Mouse (Mus musculus) stomach, embryonic 14.5 days (tissue): ENCODE results near the gene Fam166a. TPM values are rescaled to one million over a fixed set of nuclear protein-coding genes. Genes with fewer than 3 reads are reported as not detected.
A peak's percentile ranks its signal among the peaks of the same experiment; 100 is the strongest.

Experiments
- ATAC-seq: fragments of 200-750 bp; cut with Nextera tagmentation; 2 replicates; pipeline ENCODE4 v1.8.0; 2017; ENCODE audit warnings: low read depth, moderate TSS enrichment; ENCODE audit not compliant: insufficient number of reproducible peaks, insufficient read depth, low FRiP score
- H3K27ac ChIP-seq: fragments of 300-500 bp; sonication (generic); 2 replicates; pipeline ENCODE4 v1.5.1; 2014; ENCODE audit warnings: mild to moderate bottlenecking, low read length, moderate library complexity, mixed read lengths
- H3K27me3 ChIP-seq: fragments of 300-500 bp; sonication (generic); 2 replicates; pipeline ENCODE4 v1.6.1; 2014; ENCODE audit warnings: low read length, control low read depth, mixed read lengths; ENCODE audit not compliant: control insufficient read depth, insufficient read depth
- H3K36me3 ChIP-seq: fragments of 300-500 bp; sonication (generic); 2 replicates; pipeline ENCODE4 v1.6.1; 2014; ENCODE audit warnings: mild to moderate bottlenecking, control low read depth, low read length, moderate library complexity, mixed read lengths; ENCODE audit not compliant: control insufficient read depth, insufficient read depth
- H3K4me1 ChIP-seq: fragments of 300-500 bp; sonication (generic); 2 replicates; pipeline ENCODE4 v1.6.1; 2014; ENCODE audit warnings: low read length, control low read depth, mixed read lengths; ENCODE audit not compliant: control insufficient read depth, insufficient read depth
- H3K4me2 ChIP-seq: fragments of 300-500 bp; sonication (generic); replicated peaks from 2 replicates; pipeline ENCODE4 v1.6.1; 2014; ENCODE audit warnings: low read depth, low read length, control low read depth
- H3K4me3 ChIP-seq: fragments of 300-500 bp; sonication (generic); 2 replicates; pipeline ENCODE4 v1.5.1; 2014; ENCODE audit warnings: low read depth, low read length, control low read depth
- H3K9ac ChIP-seq: fragments of 300-500 bp; sonication (generic); replicated peaks from 2 replicates; pipeline ENCODE4 v1.6.1; 2014; ENCODE audit warnings: low read depth, mild to moderate bottlenecking, control low read depth, low read length, moderate library complexity, mixed read lengths
- H3K9me3 ChIP-seq: fragments of 300-500 bp; sonication (generic); 2 replicates; pipeline ENCODE4 v1.6.1; 2016; ENCODE audit warnings: low read depth, low read length, control low read depth; ENCODE audit not compliant: control insufficient read depth
- WGBS: fragments of 180-500 bp; shearing (Covaris S2); extraction: QIAGEN DNeasy Blood & Tissue Kit; methylation state at CpG from one replicate; pipeline ENCODE4 v1.1.7; 2014; 5-methylcytosine and 5-hydroxymethylcytosine counted together
- polyA plus RNA-seq: library from polyadenylated mRNA; unstranded; fragments of >200 nt; fragmentation: Nextera tagmentation; extraction: Ambion mirVana; gene quantifications from 2 replicates; pipeline ENCODE4 v1.2.1, GENCODE M21; 2014

Gene Fam166a
- polyA plus RNA-seq, 1 experiment from 2014 or later = not detected

GRCm38 (mm10) chr2:25181891-25182397 is 36.6 kb upstream of the Fam166a start:
- Histone ChIP-seq H3K27me3 (peaks cover 16% of the 10 kb centered on the region), H3K4me1 (peaks cover 22% of the 10 kb centered on the region), H3K9me3 (no peaks in the 10 kb centered on the region), H3K36me3 (no peaks in the 10 kb centered on the region), H3K9ac (peak overlapping the region; percentile 46), H3K27ac (peak overlapping the region; percentile 53; the same call in 1 of the 2 replicates), H3K4me3 (peak overlapping the region; percentile 52), H3K4me2 (peak overlapping the region; percentile 84)
- no peak for ATAC-seq
- 2% methylated on average over 17 of the region's 17 CpGs for WGBS

GRCm38 (mm10) chr2:25182664-25183063 is 35.9 kb upstream of the Fam166a start:
- H3K4me1 ChIP-seq = peaks cover 15% of the 10 kb centered on the region
- peaks cover 16% of the 10 kb centered on the region for H3K27me3 ChIP-seq
- ATAC-seq = no peak
- no peak overlapping the region for H3K27ac ChIP-seq
- no peaks in the 10 kb centered on the region for H3K36me3 ChIP-seq
- H3K9ac ChIP-seq = no peak overlapping the region
- H3K9me3 ChIP-seq = no peaks in the 10 kb centered on the region
- WGBS = 22% methylated on average over 6 of the region's 6 CpGs
- H3K4me2 ChIP-seq = peak overlapping the region; percentile 22; the same call in 1 of the 2 replicates
- H3K4me3 ChIP-seq = peak overlapping the region; percentile 52

- no peak overlapping the region for H3K27ac ChIP-seq
- peaks cover 16% of the 10 kb centered on the region for H3K27me3 ChIP-seq
- peak overlapping the region; percentile 22; the same call in 1 of the 2 replicates for H3K4me2 ChIP-seq
- H3K9me3 ChIP-seq = no peaks in the 10 kb centered on the region
- H3K9ac ChIP-seq = no peak overlapping the region
- H3K4me1 ChIP-seq = peaks cover 8% of the 10 kb centered on the region; the same call in 1 of the 2 replicates
- ATAC-seq = no peak
- H3K36me3 ChIP-seq = no peaks in the 10 kb centered on the region
- 75% methylated on average over 2 of the region's 2 CpGs for WGBS
- H3K4me3 ChIP-seq = peak overlapping the region; percentile 52; the same call in 1 of the 2 replicates
Measured at GRCm38 (mm10) chr2:25183336-25183735, 35.2 kb upstream of the Fam166a start.

- Histone ChIP-seq H3K4me3 (no peak overlapping the region), H3K4me1 (peaks cover 6% of the 10 kb centered on the region; the same call in 1 of the 2 replicates), H3K27ac (no peak overlapping the region), H3K36me3 (no peaks in the 10 kb centered on the region), H3K27me3 (peaks cover 16% of the 10 kb centered on the region), H3K9me3 (no peaks in the 10 kb centered on the region), H3K9ac (no peak overlapping the region), H3K4me2 (no peak overlapping the region)
- WGBS = 97% methylated on average over 7 of the region's 7 CpGs
- ATAC-seq = no peak
Measured at GRCm38 (mm10) chr2:25184496-25184895, 34.0 kb upstream of the Fam166a start.

- peaks cover 4% of the 10 kb centered on the region; the same call in 1 of the 2 replicates for H3K4me1 ChIP-seq
- WGBS = 1% methylated on average over 64 of the region's 64 CpGs
- peak overlapping the region; percentile 95 for H3K4me2 ChIP-seq
- peak overlapping the region; percentile 45; the same call in 1 of the 2 replicates for H3K27ac ChIP-seq
- H3K4me3 ChIP-seq = peak overlapping the region; percentile 42
- peak overlapping the region; percentile 15 for H3K9ac ChIP-seq
- H3K27me3 ChIP-seq = peaks cover 9% of the 10 kb centered on the region; the same call in 1 of the 2 replicates
- no peaks in the 10 kb centered on the region for H3K9me3 ChIP-seq
- no peaks in the 10 kb centered on the region for H3K36me3 ChIP-seq
- ATAC-seq = peak; percentile 50; the same call in 1 of the 2 replicates
Measured at GRCm38 (mm10) chr2:25185625-25186574, 32.6 kb upstream of the Fam166a start.

- Histone ChIP-seq H3K4me3 (no peak overlapping the region; the same call in 1 of the 2 replicates), H3K4me1 (no peaks in the 10 kb centered on the region), H3K4me2 (peak overlapping the region; percentile 95), H3K27me3 (peaks cover 9% of the 10 kb centered on the region; the same call in 1 of the 2 replicates), H3K9me3 (no peaks in the 10 kb centered on the region), H3K27ac (no peak overlapping the region), H3K36me3 (no peaks in the 10 kb centered on the region), H3K9ac (peak overlapping the region; percentile 15)
- no peak for ATAC-seq
- WGBS = 36% methylated on average over 5 of the region's 5 CpGs
Measured at GRCm38 (mm10) chr2:25186575-25186930, 32.0 kb upstream of the Fam166a start.

GRCm38 (mm10) chr2:25187841-25188240 is 30.7 kb upstream of the Fam166a start:
- Histone ChIP-seq H3K4me2 (no peak overlapping the region), H3K9ac (no peak overlapping the region), H3K36me3 (no peaks in the 10 kb centered on the region), H3K27ac (no peak overlapping the region), H3K4me1 (no peaks in the 10 kb centered on the region), H3K9me3 (no peaks in the 10 kb centered on the region), H3K4me3 (no peak overlapping the region), H3K27me3 (peaks cover 9% of the 10 kb centered on the region; the same call in 1 of the 2 replicates)
- no peak for ATAC-seq
- WGBS = 84% methylated on average over 6 of the region's 6 CpGs

GRCm38 (mm10) chr2:25193330-25193770 is 25.2 kb upstream of the Fam166a start:
- H3K9me3 ChIP-seq = no peaks in the 10 kb centered on the region
- no peak overlapping the region for H3K27ac ChIP-seq
- peaks cover 14% of the 10 kb centered on the region; the same call in 1 of the 2 replicates for H3K4me1 ChIP-seq
- under 1% methylated on average over 6 of the region's 6 CpGs for WGBS
- H3K36me3 ChIP-seq = no peaks in the 10 kb centered on the region; the same call in 1 of the 2 replicates
- H3K9ac ChIP-seq = no peak overlapping the region
- peak overlapping the region; percentile 8; the same call in 1 of the 2 replicates for H3K4me2 ChIP-seq
- H3K4me3 ChIP-seq = no peak overlapping the region
- H3K27me3 ChIP-seq = 0 out of 2 replicates have a peak, but pooled peaks cover 8% of the 10 kb centered on the region
- ATAC-seq = peak; percentile 76
